Mouse (Mus musculus) duodenum, adult 2 months (tissue): Measurements from ENCODE around the gene Grem2. TPM values are rescaled to one million over a fixed set of nuclear protein-coding genes. Genes with fewer than 3 reads are reported as not detected.

Experiments
- polyA plus RNA-seq: library from polyadenylated mRNA; depleted of rRNA; stranded (reverse); fragments of >200 nt; gene quantifications from 2 replicates; pipeline ENCODE4 v1.2.3, GENCODE M21; 2012; ENCODE audit warnings: low replicate concordance; rRNA removed

Gene Grem2
- polyA plus RNA-seq: 2.9 and 6.7 TPM in 2 replicates

GRCm38 (mm10) chr1:174921298-174921955 is at the start of gene Grem2:
Gene Grem2 (minus strand): TSS chr1:174921819.

